Mouse (Mus musculus): ENCODE data around the gene Mc3r.
A peak's percentile ranks its signal among the peaks of the same experiment; 100 is the strongest.

The Mc3r gene

DNA sequence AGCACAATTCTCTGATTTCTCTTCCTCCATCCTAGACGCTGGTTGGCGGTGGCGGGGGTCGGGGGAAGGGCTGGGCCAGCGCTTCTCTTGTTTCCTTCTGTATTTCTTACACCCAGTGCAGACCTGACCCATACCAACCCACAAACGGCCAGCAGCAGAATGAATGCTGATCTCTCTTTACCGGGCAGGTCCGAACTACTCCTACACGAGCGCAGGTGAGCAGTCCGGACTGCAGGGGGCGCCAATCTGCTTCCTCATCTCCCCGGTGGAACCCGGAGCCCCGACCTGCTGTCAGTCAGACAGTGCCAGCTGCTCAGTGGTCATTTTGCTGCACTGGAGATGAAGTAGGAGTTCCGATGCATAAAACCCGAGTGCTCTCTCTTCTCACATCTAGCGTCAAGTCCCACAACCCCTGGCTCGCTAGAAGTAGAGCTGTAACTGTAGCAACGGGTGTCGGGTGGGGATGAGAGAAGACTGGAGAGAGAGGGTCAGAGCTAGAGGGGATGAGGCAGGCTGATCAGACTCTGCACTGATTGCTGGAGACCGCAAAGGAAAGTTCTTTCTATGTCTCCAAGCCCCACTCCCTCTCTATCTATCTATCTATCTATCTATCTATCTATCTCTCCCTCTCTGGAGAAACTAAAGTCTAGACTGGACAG, at the start of gene Mc3r:
Mc3r (plus strand) TSS at position 387 of the 659 bp plus-strand sequence.
- DNase-seq (ENCODE audit: extremely low read depth, insufficient read length, low spot score): peak; percentile 42

DNA sequence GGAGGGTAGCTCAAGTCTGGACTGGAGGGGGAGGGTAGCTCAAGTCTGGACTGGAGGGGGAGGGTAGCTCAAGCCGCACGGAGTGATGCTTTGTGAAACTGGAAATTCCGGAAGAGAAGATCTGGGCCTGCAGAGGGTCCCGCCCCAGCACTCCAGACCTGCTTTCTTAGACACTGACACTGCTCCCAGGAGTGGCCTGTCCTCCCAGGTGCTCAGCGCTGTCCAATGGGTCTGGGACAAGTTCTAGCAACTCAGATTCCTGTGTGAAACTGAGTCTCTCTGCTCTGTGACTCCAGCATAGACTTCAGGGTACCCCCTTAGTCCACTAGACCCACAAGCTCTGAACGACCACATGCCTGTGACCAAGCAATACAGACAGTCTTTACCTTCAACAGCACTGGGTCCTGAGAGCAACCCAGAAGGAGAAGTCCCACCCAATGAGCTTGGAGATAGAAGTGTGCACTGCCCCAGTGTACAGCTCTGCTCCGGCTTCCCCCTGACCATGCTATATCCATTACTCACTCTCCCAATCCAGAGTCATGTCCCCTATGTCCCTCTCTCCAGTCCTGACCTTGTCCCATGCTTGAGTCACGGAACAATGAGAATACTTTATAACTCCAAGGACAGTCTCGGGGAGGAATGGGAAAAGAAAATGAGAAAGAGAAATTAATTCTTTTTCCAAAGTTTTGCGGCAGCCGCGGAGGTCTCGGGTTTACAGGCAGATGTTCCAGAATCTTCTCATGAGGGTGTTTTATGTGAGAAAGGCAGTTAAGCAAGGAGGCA, 46.1 kb upstream of the Mc3r start:
- DNase-seq (ENCODE audit: extremely low read depth, insufficient read length, low spot score): no peak

DNA sequence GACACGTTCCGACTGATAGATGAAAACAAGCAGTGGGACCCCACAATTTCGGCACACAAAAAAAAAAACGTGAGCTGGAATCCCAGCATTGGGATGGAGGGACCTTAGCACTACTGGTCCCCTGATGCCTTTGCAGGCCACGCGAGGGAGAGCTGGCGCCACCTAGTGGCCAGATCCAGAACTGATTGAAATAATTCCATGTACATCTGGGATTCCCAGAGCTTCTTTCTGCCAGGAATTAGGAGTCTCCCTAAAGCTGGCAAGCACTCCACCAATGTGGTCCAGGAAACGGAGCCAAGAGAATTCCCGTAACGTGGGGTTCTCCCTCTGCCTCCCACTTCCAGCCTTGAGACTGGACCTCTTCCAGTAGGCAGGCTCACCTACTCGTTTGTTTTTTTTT, 41.3 kb upstream of the Mc3r start:
- DNase-seq (ENCODE audit: extremely low read depth, insufficient read length, low spot score): no peak

DNA sequence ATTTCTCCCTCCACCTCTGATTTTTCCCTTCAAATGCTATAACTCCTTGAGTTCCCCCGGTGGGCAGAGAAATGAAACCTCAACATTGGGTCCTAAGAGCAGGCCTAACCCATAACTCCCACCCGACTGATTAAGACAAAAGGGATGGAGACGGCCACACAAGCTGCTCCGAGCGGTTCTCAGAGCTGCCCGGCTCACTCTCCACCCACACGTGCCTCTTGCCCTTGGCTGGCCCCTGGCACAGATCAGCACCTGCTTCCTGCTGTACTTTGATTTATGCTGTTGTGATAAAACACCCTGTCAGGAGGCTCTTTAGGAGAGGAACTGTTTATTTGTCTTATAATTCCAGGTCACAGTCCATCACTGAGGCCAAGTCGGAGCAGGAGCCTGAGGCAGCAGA, 34.8 kb upstream of the Mc3r start:
- no peak for DNase-seq (ENCODE audit: extremely low read depth, insufficient read length, low spot score)

DNA sequence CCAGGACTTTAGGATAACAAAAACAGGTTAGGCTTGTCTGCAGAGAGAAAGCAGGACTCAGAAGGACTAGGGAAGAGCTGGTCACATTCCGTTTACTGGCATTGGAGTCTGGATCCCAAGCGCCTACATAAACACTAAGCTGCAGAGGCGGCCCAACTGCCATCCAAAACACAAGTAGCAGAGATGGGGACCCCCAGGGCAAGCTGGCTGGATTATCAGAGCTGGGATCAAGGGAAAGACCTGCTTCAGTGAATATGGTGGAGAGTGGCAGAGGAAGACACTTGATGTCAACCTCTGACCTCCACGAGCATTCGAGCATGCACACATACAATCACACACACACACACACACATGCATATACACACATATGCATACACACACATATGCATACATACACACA, 34.0 kb upstream of the Mc3r start:
- no peak for DNase-seq (ENCODE audit: extremely low read depth, insufficient read length, low spot score)

DNA sequence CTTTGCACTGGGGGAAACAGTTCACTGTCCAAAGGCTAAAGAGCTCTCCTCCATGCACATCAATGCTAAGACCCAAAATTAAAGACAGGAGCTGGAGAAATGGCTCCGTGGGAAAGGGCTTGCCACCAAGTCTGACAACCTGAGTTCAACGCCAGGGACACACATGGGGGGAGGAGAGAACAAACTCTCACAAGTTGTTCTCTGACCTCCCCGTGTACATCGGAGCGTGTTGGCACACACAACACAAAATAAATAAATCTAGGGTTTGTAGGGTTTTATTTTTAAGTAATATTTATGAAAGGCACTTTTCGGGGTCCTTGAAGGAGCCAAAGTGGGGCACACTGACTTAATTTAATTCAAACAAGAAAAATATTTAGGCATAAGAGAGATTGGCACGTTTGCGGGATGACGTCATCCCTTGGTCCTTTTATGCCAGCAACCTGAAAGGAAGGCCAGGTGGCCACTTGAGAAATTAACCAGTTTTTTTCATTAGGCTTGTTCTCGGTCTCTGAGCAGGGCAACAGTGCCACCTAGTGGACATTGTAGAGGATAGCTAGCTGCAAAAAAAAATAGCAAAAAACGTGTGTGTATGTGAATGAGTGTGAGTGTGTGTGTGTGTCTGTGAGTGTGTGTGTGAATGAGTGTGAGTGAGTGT, 32.7 kb upstream of the Mc3r start:
- DNase-seq (ENCODE audit: extremely low read depth, insufficient read length, low spot score): peak; percentile 41

DNA sequence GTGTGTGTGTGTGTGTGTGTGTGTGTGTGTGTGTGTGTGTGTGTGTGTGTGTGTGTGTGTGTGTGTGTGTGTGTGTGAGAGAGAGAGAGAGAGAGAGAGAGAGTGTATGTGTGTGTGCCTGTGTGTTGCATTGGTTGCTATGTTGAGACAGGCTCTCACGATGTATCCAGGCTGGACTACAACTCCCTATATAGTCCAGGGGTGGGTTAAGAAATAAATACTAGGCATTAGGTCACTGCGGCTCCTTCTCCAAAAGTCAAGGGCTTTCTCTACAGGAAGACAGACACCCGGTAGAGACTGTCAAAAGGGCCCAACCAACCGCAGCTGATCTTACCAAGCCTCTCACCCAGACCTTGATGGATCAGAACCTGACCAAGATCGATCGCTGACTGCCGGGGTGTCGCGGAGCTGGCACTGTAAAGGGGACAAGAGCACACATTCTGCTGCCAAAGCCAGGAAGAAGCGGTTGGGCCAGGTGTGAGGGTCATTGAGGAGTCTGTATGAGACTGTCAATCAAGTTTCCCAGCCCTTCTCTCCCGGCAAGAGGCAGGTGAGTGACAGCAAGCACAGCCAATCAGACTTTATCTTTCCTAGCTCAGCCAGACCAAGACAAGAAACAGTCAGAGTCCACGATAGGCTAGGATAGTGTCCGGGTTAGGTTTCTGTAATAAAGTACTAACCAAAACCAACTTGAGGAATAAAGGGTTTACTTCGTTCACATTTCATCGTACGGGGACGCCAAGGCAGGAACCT, 32.0 kb upstream of the Mc3r start:
- peak; percentile 25 for DNase-seq (ENCODE audit: extremely low read depth, insufficient read length, low spot score)

DNA sequence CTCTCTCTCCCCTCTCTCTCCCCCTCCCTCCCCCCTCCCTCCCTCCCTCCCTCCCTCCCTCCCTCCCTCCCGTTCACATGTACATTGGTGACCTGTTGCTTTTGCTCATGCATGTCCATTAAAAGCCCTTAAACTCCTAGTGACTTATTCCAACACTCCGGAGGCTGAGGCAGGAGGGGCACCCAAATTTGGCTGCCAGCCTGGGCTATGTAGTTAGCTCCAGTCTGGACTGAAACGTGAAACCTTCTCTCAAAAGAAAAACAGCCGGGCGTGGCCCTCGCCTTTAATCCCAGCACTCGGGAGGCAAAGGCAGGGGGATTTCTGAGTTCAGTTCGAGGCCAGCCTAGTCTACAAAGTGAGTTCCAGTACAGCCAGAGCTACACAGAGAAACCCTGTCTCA, 30.4 kb upstream of the Mc3r start:
- no peak for DNase-seq (ENCODE audit: extremely low read depth, insufficient read length, low spot score)

DNA sequence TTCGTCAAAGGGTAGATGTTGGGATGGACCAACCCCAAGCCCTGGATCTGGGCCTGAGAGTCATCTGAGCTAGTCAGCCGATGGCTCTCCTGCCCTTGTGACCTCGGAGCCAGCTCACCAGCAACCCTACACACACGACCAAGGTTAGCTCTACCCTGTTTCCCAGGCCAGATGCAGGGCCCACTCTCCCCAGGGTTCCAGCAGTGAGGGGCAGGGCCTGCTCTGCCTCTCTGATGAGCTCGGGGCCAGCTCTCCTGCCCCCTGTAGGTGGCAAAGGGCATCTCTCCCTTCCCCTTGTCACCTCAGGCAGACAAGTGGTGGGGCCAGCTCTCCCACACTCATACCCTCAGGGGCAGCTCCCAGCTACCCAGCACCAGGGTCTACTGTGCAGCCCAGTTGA, 29.1 kb upstream of the Mc3r start:
- no peak for DNase-seq (ENCODE audit: extremely low read depth, insufficient read length, low spot score)

DNA sequence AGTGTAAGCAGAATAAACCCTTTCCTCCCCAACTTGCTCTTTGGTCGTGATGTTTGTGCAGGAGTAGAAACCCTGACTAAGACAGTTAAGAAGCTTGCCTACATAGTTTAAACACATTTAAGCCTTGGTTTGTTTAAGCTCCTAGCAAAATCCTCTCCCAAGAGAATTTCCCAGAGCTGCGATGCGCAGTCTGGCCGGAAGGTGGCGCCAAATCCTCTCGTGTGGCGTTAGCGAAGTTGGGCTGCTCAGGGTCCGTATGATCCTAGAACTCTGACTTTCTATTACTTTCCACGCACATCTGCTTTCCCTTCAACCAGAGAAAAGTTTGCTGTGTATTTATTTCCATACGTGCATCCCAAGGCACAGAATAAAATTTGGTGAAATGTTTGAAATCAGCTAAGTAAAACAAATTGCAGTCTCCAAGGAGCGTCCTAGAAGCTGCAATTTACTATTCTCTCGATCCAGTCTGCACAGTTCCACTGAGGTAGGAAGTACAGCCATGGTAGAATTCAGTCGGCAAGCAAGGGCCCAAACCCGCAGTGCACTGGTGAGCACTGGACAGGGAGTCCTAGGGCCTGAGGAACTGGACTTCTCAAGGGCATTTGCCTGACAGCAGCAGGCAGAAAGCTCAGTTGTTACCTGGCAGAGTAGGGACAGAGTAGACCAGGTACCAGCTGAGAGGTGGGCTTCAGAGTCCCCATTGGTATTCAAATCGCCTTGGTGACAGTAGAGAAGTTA, 26.5 kb upstream of the Mc3r start:
- peak; percentile 51 for DNase-seq (ENCODE audit: extremely low read depth, insufficient read length, low spot score)

DNA sequence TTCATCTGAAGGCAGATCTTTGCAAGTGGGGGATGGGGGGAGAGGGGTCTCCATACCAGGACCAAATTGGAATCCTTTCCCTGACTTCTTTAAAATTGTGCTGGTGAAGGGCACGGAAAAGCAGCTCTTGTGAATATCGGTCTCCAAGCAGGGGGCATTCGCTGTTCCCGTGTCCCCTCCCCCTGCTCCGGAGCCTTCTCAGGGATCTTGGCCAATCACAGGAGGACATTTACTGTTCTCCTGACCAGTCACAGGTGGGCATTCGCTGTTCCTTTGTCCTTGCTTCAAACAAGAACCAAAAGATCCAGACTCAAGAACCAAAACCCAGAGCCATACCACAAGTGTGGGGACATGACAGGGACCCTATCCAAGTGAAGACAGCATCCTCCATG, 25.9 kb upstream of the Mc3r start:
- no peak for DNase-seq (ENCODE audit: extremely low read depth, insufficient read length, low spot score)

DNA sequence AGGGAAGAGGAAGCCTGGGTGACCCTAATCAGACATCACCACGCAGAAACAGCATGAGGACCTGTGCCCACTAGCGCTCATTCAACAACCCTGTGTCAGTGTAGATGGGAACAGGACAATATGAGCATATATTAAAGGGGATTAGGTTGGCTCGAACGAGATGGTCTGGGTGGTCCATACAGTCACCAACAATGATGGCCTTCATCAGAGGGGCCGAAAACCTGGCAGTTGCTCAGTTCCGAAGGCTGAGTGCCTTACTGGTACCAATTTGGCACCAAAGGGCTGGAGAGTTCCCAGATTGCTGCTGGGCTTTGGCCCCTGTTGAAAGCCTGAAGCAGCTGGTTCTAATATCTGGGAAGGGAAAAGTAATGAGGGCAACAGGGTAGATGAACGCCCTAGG, 25.4 kb upstream of the Mc3r start:
- DNase-seq (ENCODE audit: extremely low read depth, insufficient read length, low spot score): no peak

DNA sequence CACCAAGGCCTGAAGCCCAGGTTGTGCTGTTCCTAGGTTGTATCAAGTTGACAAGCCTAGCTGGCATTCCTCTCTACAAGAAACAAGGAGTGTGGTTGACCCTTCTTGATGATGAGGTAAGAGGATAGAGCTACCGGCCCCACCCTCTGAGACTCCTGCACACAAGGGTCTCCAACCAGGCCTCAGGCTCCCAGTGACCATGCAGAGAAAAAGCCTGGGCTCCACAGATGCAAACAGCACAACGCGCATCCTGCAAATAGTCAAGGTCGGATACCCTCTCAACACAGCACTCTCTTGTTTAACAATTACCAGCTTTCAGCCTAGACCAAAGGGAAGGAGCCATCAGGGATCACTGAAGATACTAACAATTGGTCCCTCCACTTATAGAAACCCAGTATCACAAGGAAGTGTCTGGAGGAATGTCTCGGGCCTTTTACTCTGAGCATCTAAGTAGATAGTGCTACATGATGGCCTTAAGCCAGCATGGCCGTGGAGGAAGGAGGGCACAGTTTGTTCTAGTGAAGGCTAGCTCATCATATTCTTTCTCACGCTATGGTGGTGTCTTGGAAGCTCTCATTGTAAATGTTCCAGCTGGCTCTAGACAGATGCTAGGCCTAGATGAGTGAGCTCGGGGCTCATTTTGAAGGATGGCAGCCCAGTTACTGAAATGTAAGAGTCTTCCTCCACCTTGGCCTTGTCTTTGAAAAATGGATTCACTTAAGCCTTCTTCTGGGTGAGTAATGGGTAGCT, 24.7 kb upstream of the Mc3r start:
- no peak for DNase-seq (ENCODE audit: extremely low read depth, insufficient read length, low spot score)

DNA sequence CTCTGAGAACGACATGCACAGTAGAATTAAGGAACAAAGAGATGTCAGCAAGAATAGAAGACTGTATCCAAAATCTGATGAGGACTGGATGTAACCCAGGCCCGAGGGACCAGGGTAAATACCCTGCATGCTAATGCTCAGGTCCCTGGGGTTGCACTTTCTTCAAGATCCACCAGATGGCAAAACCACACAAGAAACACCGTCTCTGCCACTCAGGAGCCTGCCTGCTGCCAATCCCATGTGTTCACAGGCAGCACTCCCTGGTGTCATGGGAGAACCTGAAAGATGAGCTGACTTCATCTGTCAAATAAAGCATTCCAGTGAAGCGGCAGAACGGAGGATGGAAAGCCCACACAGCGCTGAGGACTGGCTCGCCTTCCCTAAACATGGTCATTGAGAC, 21.3 kb upstream of the Mc3r start:
- DNase-seq (ENCODE audit: extremely low read depth, insufficient read length, low spot score): no peak

DNA sequence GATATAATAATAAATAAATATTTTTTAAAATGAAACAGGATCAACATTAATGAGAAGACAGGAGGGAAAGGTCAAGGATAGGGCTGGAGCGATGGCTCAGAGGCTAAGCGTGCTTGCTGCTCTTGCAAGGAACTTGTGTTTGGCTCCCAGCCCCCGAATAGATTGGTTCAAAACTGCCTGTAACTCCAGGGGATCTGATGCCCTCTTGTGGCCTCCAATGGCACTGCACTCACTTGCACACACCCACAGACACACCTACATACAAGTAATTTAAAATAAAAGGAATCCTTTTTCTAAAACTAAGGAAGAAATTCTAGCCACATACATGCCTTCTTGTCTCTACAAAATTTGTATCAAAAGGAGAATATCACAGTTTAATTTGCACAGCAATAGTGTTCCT, 20.5 kb upstream of the Mc3r start:
- DNase-seq (ENCODE audit: extremely low read depth, insufficient read length, low spot score): no peak

DNA sequence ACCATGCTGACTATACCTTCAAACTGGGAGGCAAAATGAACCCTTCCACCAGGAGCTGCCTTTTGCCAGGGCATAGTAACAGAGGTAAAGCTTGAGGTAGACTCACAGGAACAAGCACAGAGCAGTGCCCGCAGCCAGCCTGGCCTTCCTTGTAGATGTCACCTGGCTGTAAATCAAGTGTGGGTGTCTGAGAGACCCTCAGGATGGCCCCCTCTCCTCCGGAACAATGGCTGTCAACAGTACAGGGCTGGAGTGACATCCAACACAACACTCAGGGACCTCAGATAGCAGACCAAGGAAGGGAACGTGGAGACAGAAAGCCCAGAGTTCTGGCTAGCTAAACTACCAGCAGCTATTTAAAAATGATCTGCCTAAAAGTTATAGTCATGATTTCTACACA, 19.1 kb upstream of the Mc3r start:
- DNase-seq (ENCODE audit: extremely low read depth, insufficient read length, low spot score): no peak

DNA sequence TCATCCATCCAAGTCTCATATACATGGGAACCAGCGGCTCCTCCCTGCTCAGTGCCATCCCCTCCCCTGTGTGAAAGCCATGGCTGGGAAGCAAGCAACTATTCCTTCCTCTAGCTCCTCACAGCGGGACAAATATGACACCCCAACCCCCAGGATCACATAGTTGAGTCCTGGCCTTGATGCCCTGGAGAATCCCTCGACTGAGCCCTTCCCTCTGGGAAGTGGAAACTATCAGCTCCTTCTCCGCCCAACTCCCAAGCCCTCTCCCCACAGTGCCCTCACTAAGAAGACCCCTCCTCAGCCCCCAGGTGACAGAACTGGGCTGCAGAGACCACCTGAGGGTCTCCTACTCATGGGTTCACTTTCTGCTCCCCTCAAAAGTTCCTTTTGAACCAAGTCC, 18.2 kb upstream of the Mc3r start:
- DNase-seq (ENCODE audit: extremely low read depth, insufficient read length, low spot score): no peak

DNA sequence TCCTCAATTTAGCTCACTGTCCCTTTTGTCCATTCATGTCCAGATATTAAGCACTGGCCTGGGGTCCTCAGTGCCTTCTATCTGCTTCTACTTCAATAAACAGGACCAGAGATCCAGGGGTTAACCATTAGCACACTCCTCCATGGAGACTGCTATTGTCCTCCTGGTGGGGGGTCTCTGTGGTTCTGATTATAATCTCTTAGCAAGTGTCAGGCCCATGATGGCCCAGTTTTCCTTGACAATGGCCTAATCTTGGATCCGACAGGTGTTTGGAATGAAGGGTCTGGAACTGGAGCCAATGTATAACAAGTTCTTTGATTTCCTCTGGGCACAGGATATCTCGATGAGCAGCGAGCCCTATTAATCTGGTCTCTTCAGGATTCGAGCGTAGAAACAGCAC, 10.1 kb upstream of the Mc3r start:
- no peak for DNase-seq (ENCODE audit: extremely low read depth, insufficient read length, low spot score)

DNA sequence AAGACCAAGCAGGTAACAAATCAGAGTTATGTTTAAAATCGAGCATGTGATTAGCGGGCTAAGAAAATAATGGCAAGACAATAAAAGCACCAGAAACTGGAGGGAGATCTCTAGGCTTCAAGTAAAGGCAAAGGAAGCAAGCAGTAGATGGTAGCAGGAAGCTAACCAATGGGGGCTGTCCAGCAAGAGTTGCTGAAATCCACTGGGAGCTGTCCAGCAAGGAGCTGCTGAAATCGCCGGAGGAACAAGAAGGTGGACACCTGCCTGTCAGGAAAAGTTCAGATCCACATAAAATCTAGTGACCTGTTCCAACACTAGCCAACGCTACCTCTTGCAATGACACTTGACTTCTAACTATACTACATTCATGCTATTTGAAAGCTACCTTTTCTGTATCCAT, 7.3 kb upstream of the Mc3r start:
- no peak for DNase-seq (ENCODE audit: extremely low read depth, insufficient read length, low spot score)

DNA sequence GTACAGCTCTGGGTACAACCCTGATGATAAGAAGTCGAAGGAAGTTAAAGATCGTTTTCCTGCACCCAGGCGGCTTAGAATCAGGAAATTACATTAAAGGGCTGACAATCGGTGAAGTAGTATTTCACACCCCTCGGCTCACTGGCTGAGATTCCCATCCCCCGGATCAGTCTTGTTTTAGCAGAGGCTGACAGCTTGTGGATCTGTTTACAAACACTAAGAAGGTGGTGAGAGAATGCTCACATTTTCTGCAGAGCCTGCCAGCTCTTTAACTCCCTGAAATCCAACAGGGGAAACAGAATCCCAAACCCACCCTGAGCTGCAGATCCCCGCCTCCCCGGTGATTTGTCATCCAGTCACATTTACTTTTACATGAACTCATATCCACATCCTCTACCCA, 2.8 kb upstream of the Mc3r start:
- DNase-seq (ENCODE audit: extremely low read depth, insufficient read length, low spot score): no peak

Measured in 3134 (cell line).